ENCODE assay signal across 9 mouse cellular contexts in the genomic region with DNA sequence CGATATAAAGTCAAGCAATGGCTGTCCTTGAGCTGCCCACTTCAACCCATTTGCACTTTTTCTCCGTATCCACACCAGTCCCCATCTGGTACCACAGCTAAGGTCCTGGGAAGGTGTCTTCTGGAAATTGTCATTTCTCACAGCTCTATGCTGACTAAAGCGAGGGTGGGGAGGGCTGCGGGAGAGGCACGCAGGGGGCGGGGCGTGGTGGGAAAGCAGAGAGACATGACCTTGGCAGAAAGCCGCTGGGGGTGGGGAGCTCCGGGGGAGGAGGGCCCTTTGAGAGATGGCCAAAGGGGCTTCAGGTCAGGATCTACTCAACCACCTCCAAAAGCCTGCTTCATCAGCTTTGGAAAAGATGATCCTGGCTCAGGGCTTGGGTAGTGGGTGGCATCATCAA. TPM values are rescaled to one million over a fixed set of nuclear protein-coding genes. Genes with fewer than 3 reads are reported as not detected.
DNase-seq lines count a peak whose midpoint lies in the region; ATAC-seq lines count a peak whose summit lies in the region.
"Had no signal": no experiment of that assay in that cellular context is flagged by ENCODE, and none has a peak within 500 bp of the region (broad histone marks: within the 10 kb centered on the region; RNA-seq: fewer than 3 reads in every experiment).

No protein-coding gene starts in this region.

- peak overlapping the region; percentile 74 for H3K4me2 ChIP-seq in heart, embryonic 14.5 days (ENCODE audit: low read length)
- H3K4me2 ChIP-seq in liver, embryonic 13.5 days, result peak overlapping the region; percentile 80
- no peak overlapping the region for H3K4me2 ChIP-seq in forebrain, embryonic 14.5 days (ENCODE audit: low read length)

- ATAC-seq in heart, embryonic 14.5 days (ENCODE audit: insufficient number of reproducible peaks, insufficient read depth, low FRiP score, low read depth), result peak; percentile 33; the same call in 1 of the 2 replicates
- ATAC-seq in liver, embryonic 13.5 days (ENCODE audit: low read depth), result no peak
- ATAC-seq in forebrain, embryonic 14.5 days, result no peak

- H3K36me3 ChIP-seq in heart, embryonic 14.5 days (ENCODE audit: control insufficient read depth, insufficient read depth, low read length), result no peaks in the 10 kb centered on the region
- no peaks in the 10 kb centered on the region for H3K36me3 ChIP-seq in liver, embryonic 13.5 days
- H3K36me3 ChIP-seq in forebrain, embryonic 14.5 days (ENCODE audit: control insufficient read depth, insufficient read depth, low read length), result no peaks in the 10 kb centered on the region

- peak overlapping the region; percentile 87 for H3K9ac ChIP-seq in heart, embryonic 14.5 days (ENCODE audit: low read length)
- no peak overlapping the region for H3K9ac ChIP-seq in liver, embryonic 13.5 days
- H3K9ac ChIP-seq in forebrain, embryonic 14.5 days (ENCODE audit: low read length), result no peak overlapping the region

- intact Hi-C loops in heart, postnatal 36 days (cut with DNase I), result no loop called here

- 28% methylated on average over 9 of the region's 9 CpGs for WGBS in heart, embryonic 14.5 days
- 26% methylated on average over 9 of the region's 9 CpGs for WGBS in liver, embryonic 13.5 days (ENCODE audit: insufficient replicate concordance)
- WGBS in forebrain, embryonic 14.5 days, result 44% methylated on average over 9 of the region's 9 CpGs

- peak overlapping the region; percentile 65 to 92 for H3K27ac ChIP-seq in heart, embryonic 14.5 days (replicated peaks in 1 of 2; ENCODE audit: control insufficient read depth in 1 of 2, insufficient read depth in 1 of 2, low read depth in 2 of 2, low read length in 2 of 2)
- peak overlapping the region; percentile 45 for H3K27ac ChIP-seq in brown adipose tissue, adult 24 weeks (replicated peaks; ENCODE audit: low read depth, low read length)
- H3K27ac ChIP-seq in liver, embryonic 13.5 days, result no peak overlapping the region
- no peak overlapping the region for H3K27ac ChIP-seq in forebrain, embryonic 14.5 days (ENCODE audit: low read depth, low read length)

- peaks cover 15 to 26% of the 10 kb centered on the region in 2 experiments for H3K4me1 ChIP-seq in heart, embryonic 14.5 days (ENCODE audit: control insufficient read depth in 2 of 2, insufficient read depth in 2 of 2, low read length in 2 of 2)
- 0 out of 2 replicates have a peak, but pooled peaks cover 2% of the 10 kb centered on the region for H3K4me1 ChIP-seq in brown adipose tissue, adult 24 weeks (ENCODE audit: control insufficient read depth, insufficient read depth, insufficient read length, low read length)
- peaks cover 27% of the 10 kb centered on the region for H3K4me1 ChIP-seq in liver, embryonic 13.5 days (replicated peaks)
- no peaks in the 10 kb centered on the region for H3K4me1 ChIP-seq in forebrain, embryonic 14.5 days (ENCODE audit: control insufficient read depth, insufficient read depth, low read length)

- no peak for DNase-seq in heart, postnatal 36 days
- DNase-seq in 416B (ENCODE audit: low read depth), result peak; percentile 52
- no peak for DNase-seq in liver, embryonic 13.5 days
- DNase-seq in forebrain, embryonic 14.5 days (ENCODE audit: low spot score), result no peak
- no peak for DNase-seq in cerebellum, adult 18-20 months
- no peak for DNase-seq in frontal cortex, postnatal 14 days (ENCODE audit: low spot score in 2 of 2)
- DNase-seq: layer of hippocampus, adult 9-11 months had no signal

- H3K4me3 ChIP-seq in heart, embryonic 14.5 days (ENCODE audit: control insufficient read depth in 1 of 2, insufficient read depth in 1 of 2, low read depth in 1 of 2, low read length in 2 of 2), result peak overlapping the region; percentile 61 to 64
- peak overlapping the region; percentile 66 for H3K4me3 ChIP-seq in brown adipose tissue, adult 24 weeks (ENCODE audit: insufficient read depth, low read depth, low read length)
- peak overlapping the region; percentile 69; the same call in 1 of the 2 replicates for H3K4me3 ChIP-seq in liver, embryonic 13.5 days (replicated peaks)
- H3K4me3 ChIP-seq in forebrain, embryonic 14.5 days (ENCODE audit: low read depth, low read length), result no peak overlapping the region

- no peaks in the 10 kb centered on the region for H3K9me3 ChIP-seq in heart, embryonic 14.5 days (ENCODE audit: control insufficient read depth, low read length)
- H3K9me3 ChIP-seq in liver, embryonic 13.5 days (replicated peaks), result no peaks in the 10 kb centered on the region
- H3K9me3 ChIP-seq in forebrain, embryonic 14.5 days (replicated peaks; ENCODE audit: control insufficient read depth, low read length), result no peaks in the 10 kb centered on the region

- no peaks in the 10 kb centered on the region for H3K27me3 ChIP-seq in heart, embryonic 14.5 days (ENCODE audit: control insufficient read depth, insufficient read depth, low read length)
- peaks cover 14% of the 10 kb centered on the region; the same call in 1 of the 2 replicates for H3K27me3 ChIP-seq in liver, embryonic 13.5 days
- H3K27me3 ChIP-seq in forebrain, embryonic 14.5 days (replicated peaks; ENCODE audit: control insufficient read depth, insufficient read depth, low read length), result peaks cover 6% of the 10 kb centered on the region; the same call in 1 of the 2 replicates

RNA-seq across cellular contexts. Expression of a gene that starts 7.9 kb away (rescaled TPM):
- 15.3 TPM in 2 replicates for polyA plus RNA-seq in heart, embryonic 14.5 days (2014; fragmentation: Nextera tagmentation; extraction: Ambion mirVana)
- 1 to 10 TPM; 5.7 to 6.6 TPM for total RNA-seq in heart, postnatal 36 days (2021)
- 1.9 and 2.6 TPM in 2 replicates for polyA plus RNA-seq in brown adipose tissue, adult 24 weeks (2012; ENCODE audit: insufficient read depth, insufficient read length, missing spikeins)
- 1.8 and 2.2 TPM in 2 replicates for polyA plus RNA-seq in liver, embryonic 13.5 days (2015; fragmentation: Nextera tagmentation; extraction: Ambion mirVana)
- polyA plus RNA-seq in forebrain, embryonic 14.5 days (2014; fragmentation: Nextera tagmentation; extraction: Ambion mirVana), result 0.57 and 0.69 TPM in 2 replicates

RNA-seq across cellular contexts. Expression of a gene that starts 58.3 kb away (rescaled TPM):
- 95.3 and 98.4 TPM in 2 replicates for polyA plus RNA-seq in heart, embryonic 14.5 days (2014; fragmentation: Nextera tagmentation; extraction: Ambion mirVana)
- total RNA-seq in heart, postnatal 36 days (2021), result 100 to 1,000 TPM; 109 to 116 TPM
- polyA plus RNA-seq in brown adipose tissue, adult 24 weeks (2012; ENCODE audit: insufficient read depth, insufficient read length, missing spikeins), result 121 and 191 TPM in 2 replicates
- polyA plus RNA-seq in liver, embryonic 13.5 days (2015; fragmentation: Nextera tagmentation; extraction: Ambion mirVana), result 65.7 and 76.3 TPM in 2 replicates
- 46.0 and 49.9 TPM in 2 replicates for polyA plus RNA-seq in forebrain, embryonic 14.5 days (2014; fragmentation: Nextera tagmentation; extraction: Ambion mirVana)

Comparison
In these comparisons a context has a peak if more than half of its experiments do, and no peak if none do; other contexts are left out.
1. H3K27ac ChIP-seq: peak in heart, embryonic 14.5 days (2 of 2) and brown adipose tissue, adult 24 weeks (single experiment); none in liver, embryonic 13.5 days (single experiment) and forebrain, embryonic 14.5 days (single experiment).